Mouse (Mus musculus) MEL (cell line): ENCODE measurements at regions not wholly inside any gene's neighbourhood (a gene's known extent, or its start where the extent isn't known, plus 50 kb on each side); places are given as distances from the start of the nearest gene placed in this dataset.

Experiments used
- DNase-seq: peaks from one replicate; pipeline ENCODE4 v3.0.0; 2011; ENCODE audit warnings: low read depth, low spot score
- H3K27ac ChIP-seq: 2 replicates; pipeline ENCODE4 v1.5.1; 2012; ENCODE audit warnings: low read depth, mild to moderate bottlenecking, control low read depth, low read length, moderate library complexity; ENCODE audit not compliant: control insufficient read depth
- H3K27me3 ChIP-seq, 2 experiments: fragments of 150-350 bp in 1 of 2; sonication (generic) in 1 of 2; 2 replicates each; pipeline ENCODE4 v1.6.1; 2012; ENCODE audit warnings: low read length in 2 of 2, mild to moderate bottlenecking in 2 of 2, improper control_type of control experiment in 1 of 2, moderate library complexity in 1 of 2; ENCODE audit not compliant: insufficient read depth in 2 of 2, control insufficient read depth in 1 of 2
- H3K36me3 ChIP-seq, 2 experiments: 2 replicates each; pipeline ENCODE4 v1.6.1; 2012 to 2014; ENCODE audit warnings: low read length in 2 of 2, improper control_type of control experiment in 1 of 2, inconsistent platforms in 1 of 2, mild to moderate bottlenecking in 1 of 2; ENCODE audit not compliant: insufficient read depth in 2 of 2, control insufficient read depth in 1 of 2
- H3K4me1 ChIP-seq, 2 experiments: fragments of 150-350 bp in 1 of 2; sonication (generic) in 1 of 2; 2 replicates each; pipeline ENCODE4 v1.6.1; 2012; ENCODE audit warnings: low read length in 2 of 2, improper control_type of control experiment in 1 of 2, mild to moderate bottlenecking in 1 of 2; ENCODE audit not compliant: insufficient read depth in 2 of 2, control insufficient read depth in 1 of 2
- H3K4me3 ChIP-seq, 2 experiments: fragments of 150-350 bp in 1 of 2; sonication (generic) in 1 of 2; 2 replicates each; pipeline ENCODE4 v1.5.1; 2012; ENCODE audit warnings: low read depth in 2 of 2, low read length in 2 of 2, mild to moderate bottlenecking in 2 of 2, moderate library complexity in 2 of 2, control low read depth in 1 of 2, improper control_type of control experiment in 1 of 2; ENCODE audit not compliant: control insufficient read depth in 1 of 2, insufficient read depth in 1 of 2
- H3K79me2 ChIP-seq: 2 replicates; pipeline ENCODE4 v1.6.1; 2012; ENCODE audit warnings: mild to moderate bottlenecking, low read length, moderate library complexity; ENCODE audit not compliant: control insufficient read depth, poor library complexity, insufficient read depth
- H3K9ac ChIP-seq: 2 replicates; pipeline ENCODE4 v1.6.1; 2012; ENCODE audit warnings: low read depth, mild to moderate bottlenecking, control low read depth, low read length, moderate library complexity; ENCODE audit not compliant: control insufficient read depth, poor library complexity, severe bottlenecking
- H3K9me3 ChIP-seq: fragments of 150-350 bp; sonication (generic); replicated peaks from 2 replicates; pipeline ENCODE4 v1.6.1; 2012; ENCODE audit warnings: mild to moderate bottlenecking, low read length, improper control_type of control experiment, moderate library complexity; ENCODE audit not compliant: insufficient read depth
- CHD2 ChIP-seq: IDR thresholded peaks from 2 replicates; pipeline ENCODE4 v1.6.1; 2011; ENCODE audit warnings: low read length, improper control_type of control experiment
- CTCF ChIP-seq, 3 experiments: IDR thresholded peaks in 2 of 3; conservative IDR thresholded peaks in 1 of 3; 2 replicates each; pipeline ENCODE4 v1.5.1; 2011 to 2012; ENCODE audit warnings: low read length in 3 of 3, low read depth in 2 of 3, mild to moderate bottlenecking in 2 of 3, improper control_type of control experiment in 1 of 3, inconsistent platforms in 1 of 3, mixed read lengths in 1 of 3, moderate library complexity in 1 of 3; ENCODE audit not compliant: control insufficient read depth in 1 of 3, insufficient read depth in 1 of 3, poor library complexity in 1 of 3, severe bottlenecking in 1 of 3
- E2F4 ChIP-seq: IDR thresholded peaks from 2 replicates; pipeline ENCODE4 v1.6.1; 2011; ENCODE audit warnings: low read depth, low read length, improper control_type of control experiment, borderline replicate concordance
- ELF1 ChIP-seq: IDR thresholded peaks from 2 replicates; pipeline ENCODE4 v1.6.1; 2014; ENCODE audit warnings: low read depth, mild to moderate bottlenecking, inconsistent platforms, low read length, improper control_type of control experiment, moderate library complexity
- ETS1 ChIP-seq: IDR thresholded peaks from 2 replicates; pipeline ENCODE4 v1.6.1; 2012; ENCODE audit warnings: low read depth, mild to moderate bottlenecking, inconsistent platforms, low read length, improper control_type of control experiment, moderate library complexity
- HCFC1 ChIP-seq: IDR thresholded peaks from 2 replicates; pipeline ENCODE4 v1.6.1; 2012; ENCODE audit warnings: low read depth, mild to moderate bottlenecking, inconsistent platforms, low read length, improper control_type of control experiment, moderate library complexity
- KAT2A ChIP-seq: conservative IDR thresholded peaks from 2 replicates; pipeline ENCODE4 v1.6.1; 2012; ENCODE audit warnings: low read depth, low read length, improper control_type of control experiment, inconsistent platforms
- MAZ ChIP-seq: IDR thresholded peaks from 2 replicates; pipeline ENCODE4 v1.6.1; 2012; ENCODE audit warnings: low read depth, mild to moderate bottlenecking, inconsistent platforms, low read length, improper control_type of control experiment
- MXI1 ChIP-seq: IDR thresholded peaks from 2 replicates; pipeline ENCODE4 v1.6.1; 2011; ENCODE audit warnings: mild to moderate bottlenecking, low read depth, low read length, improper control_type of control experiment
- MYB ChIP-seq: IDR thresholded peaks from 2 replicates; pipeline ENCODE4 v1.6.1; 2011; ENCODE audit warnings: mild to moderate bottlenecking, low read depth, low read length, improper control_type of control experiment
- POLR2AphosphoS2 ChIP-seq: IDR thresholded peaks from 2 replicates; pipeline ENCODE4 v1.6.1; 2011; ENCODE audit warnings: low read length, improper control_type of control experiment
- POLR2AphosphoS5 ChIP-seq: IDR thresholded peaks from 2 replicates; pipeline ENCODE4 v1.6.1; 2012; ENCODE audit warnings: low read depth, borderline replicate concordance, mild to moderate bottlenecking, inconsistent platforms, low read length, moderate library complexity, mixed read lengths
- RAD21 ChIP-seq: IDR thresholded peaks from 2 replicates; pipeline ENCODE4 v1.6.1; 2011; ENCODE audit warnings: mild to moderate bottlenecking, low read depth, low read length, improper control_type of control experiment
- RCOR1 ChIP-seq: IDR thresholded peaks from 2 replicates; pipeline ENCODE4 v1.6.1; 2012; ENCODE audit warnings: low read depth, mild to moderate bottlenecking, inconsistent platforms, low read length, improper control_type of control experiment
- TAL1 ChIP-seq: IDR thresholded peaks from 2 replicates; pipeline ENCODE4 v1.6.1; 2012; ENCODE audit warnings: mild to moderate bottlenecking, inconsistent platforms, low read length, moderate library complexity, mixed read lengths
- UBTF ChIP-seq: IDR thresholded peaks from 2 replicates; pipeline ENCODE4 v1.6.1; 2012; ENCODE audit warnings: low read depth, mild to moderate bottlenecking, inconsistent platforms, low read length, improper control_type of control experiment, moderate library complexity, borderline replicate concordance; ENCODE audit not compliant: insufficient read depth
- USF1 ChIP-seq: IDR thresholded peaks from 2 replicates; pipeline ENCODE4 v1.6.1; 2014; ENCODE audit warnings: low read depth, mild to moderate bottlenecking, inconsistent platforms, low read length, improper control_type of control experiment, moderate library complexity
- ZC3H11A ChIP-seq: IDR thresholded peaks from 2 replicates; pipeline ENCODE4 v1.6.1; 2012; ENCODE audit warnings: low read depth, mild to moderate bottlenecking, inconsistent platforms, low read length, improper control_type of control experiment
- ZMIZ1 ChIP-seq: IDR thresholded peaks from 2 replicates; pipeline ENCODE4 v1.6.1; 2012; ENCODE audit warnings: low read depth, mild to moderate bottlenecking, inconsistent platforms, low read length, improper control_type of control experiment, moderate library complexity
- ZNF384 ChIP-seq: IDR thresholded peaks from 2 replicates; pipeline ENCODE4 v1.6.1; 2012; ENCODE audit warnings: low read depth, mild to moderate bottlenecking, inconsistent platforms, low read length, improper control_type of control experiment

- H3K79me2 ChIP-seq = no peaks in the 10 kb centered on the region
- H3K9ac ChIP-seq = no peak overlapping the region
- H3K9me3 ChIP-seq = no peaks in the 10 kb centered on the region
- H3K4me1 ChIP-seq = no peaks in the 10 kb centered on the region
- no peak overlapping the region for H3K4me3 ChIP-seq
- TF ChIP-seq RAD21 (no peak), ZC3H11A (no peak), UBTF (no peak), HCFC1 (no peak), MAZ (no peak), ZMIZ1 (no peak), E2F4 (no peak), RCOR1 (no peak)
- H3K27ac ChIP-seq = no peak overlapping the region
- DNase-seq = no peak
- peaks cover 0 to 3% of the 10 kb centered on the region in 2 experiments; a peak in 2 of 4 replicates for H3K27me3 ChIP-seq
- no peaks in the 10 kb centered on the region for H3K36me3 ChIP-seq
Measured at GRCm38 (mm10) chr6:51369771-51370170, 62.7 kb upstream of the Nfe2l3 start.

- TF ChIP-seq MYB (no peak), POLR2AphosphoS5 (no peak), RCOR1 (no peak), POLR2AphosphoS2 (no peak), USF1 (no peak), TAL1 (no peak), KAT2A (no peak), CTCF (IDR thresholded peaks at IDR 0.05 in 2 of 3, conservative IDR thresholded peaks at IDR 0.05 in 1 of 3; ENCODE audit: control insufficient read depth in 1 of 3, insufficient read depth in 1 of 3, low read depth in 2 of 3, low read length in 3 of 3, poor library complexity in 1 of 3, severe bottlenecking in 1 of 3) (no peak), MXI1 (no peak), CHD2 (no peak), ELF1 (no peak), ZNF384 (no peak), RAD21 (no peak), ETS1 (no peak)
- Histone ChIP-seq H3K9me3 (no peaks in the 10 kb centered on the region), H3K27me3 (peaks cover 0 to 3% of the 10 kb centered on the region in 2 experiments; a peak in 2 of 4 replicates), H3K4me1 (no peaks in the 10 kb centered on the region), H3K27ac (no peak overlapping the region), H3K36me3 (no peaks in the 10 kb centered on the region), H3K79me2 (no peaks in the 10 kb centered on the region), H3K9ac (no peak overlapping the region), H3K4me3 (no peak overlapping the region)
- DNase-seq = no peak
Measured at GRCm38 (mm10) chr6:51372357-51372756, 60.1 kb upstream of the Nfe2l3 start.
